Mouse (Mus musculus): Measurements from ENCODE around the gene Adgrl3. TPM values are rescaled to one million over a fixed set of nuclear protein-coding genes. Genes with fewer than 3 reads are reported as not detected.
A peak's percentile ranks its signal among the peaks of the same experiment; 100 is the strongest.

The Adgrl3 gene
- polyA plus RNA-seq, 1 experiment from 2014 or later, result 66.3 TPM

- Histone ChIP-seq H3K9me3 (no peaks in the 10 kb centered on the region), H3K4me1 (peaks cover 15% of the 10 kb centered on the region), H3K4me3 (no peak overlapping the region), H3K36me3 (0 out of 2 replicates have a peak, but pooled peaks cover 2% of the 10 kb centered on the region), H3K27ac (no peak overlapping the region), H3K4me2 (replicated peaks) (no peak overlapping the region), H3K9ac (no peak overlapping the region), H3K27me3 (no peaks in the 10 kb centered on the region)
- ATAC-seq (ENCODE audit: low FRiP score, low read depth), result no peak
- WGBS, result 86% methylated on average over 1 of the region's 1 CpGs
These were observed 58.1 kb downstream of the Adgrl3 start for GRCm38 (mm10) chr5:81077990-81078389.

- Histone ChIP-seq H3K9me3 (no peaks in the 10 kb centered on the region), H3K36me3 (no peaks in the 10 kb centered on the region), H3K4me3 (no peak overlapping the region), H3K27me3 (no peaks in the 10 kb centered on the region), H3K9ac (no peak overlapping the region), H3K4me1 (peaks cover 7% of the 10 kb centered on the region; the same call in 1 of the 2 replicates), H3K27ac (no peak overlapping the region), H3K4me2 (replicated peaks) (no peak overlapping the region)
- ATAC-seq (ENCODE audit: low FRiP score, low read depth), result no peak
- 64% methylated on average over 5 of the region's 5 CpGs for WGBS
These were observed 63.9 kb downstream of the Adgrl3 start for GRCm38 (mm10) chr5:81083698-81084360.

GRCm38 (mm10) chr5:81085152-81085551, 65.2 kb downstream of the Adgrl3 start:
- H3K9ac ChIP-seq, result no peak overlapping the region
- H3K4me3 ChIP-seq, result no peak overlapping the region
- peaks cover 7% of the 10 kb centered on the region; the same call in 1 of the 2 replicates for H3K4me1 ChIP-seq
- no peaks in the 10 kb centered on the region for H3K36me3 ChIP-seq
- H3K27ac ChIP-seq, result no peak overlapping the region
- H3K27me3 ChIP-seq, result no peaks in the 10 kb centered on the region
- H3K9me3 ChIP-seq, result no peaks in the 10 kb centered on the region
- no peak for ATAC-seq (ENCODE audit: low FRiP score, low read depth)
- WGBS, result 73% methylated on average over 4 of the region's 4 CpGs
- no peak overlapping the region for H3K4me2 ChIP-seq (replicated peaks)

GRCm38 (mm10) chr5:81088667-81089066, 68.7 kb downstream of the Adgrl3 start:
- Histone ChIP-seq H3K4me3 (no peak overlapping the region), H3K27me3 (no peaks in the 10 kb centered on the region), H3K36me3 (no peaks in the 10 kb centered on the region), H3K9me3 (no peaks in the 10 kb centered on the region), H3K4me1 (peaks cover 13% of the 10 kb centered on the region), H3K9ac (no peak overlapping the region), H3K4me2 (replicated peaks) (no peak overlapping the region), H3K27ac (no peak overlapping the region)
- no peak for ATAC-seq (ENCODE audit: low FRiP score, low read depth)
- WGBS, result 74% methylated on average over 2 of the region's 2 CpGs

- H3K27me3 ChIP-seq, result no peaks in the 10 kb centered on the region
- WGBS, result 13% methylated on average over 3 of the region's 3 CpGs
- peaks cover 28% of the 10 kb centered on the region for H3K4me1 ChIP-seq
- no peak overlapping the region for H3K9ac ChIP-seq
- no peak overlapping the region for H3K4me2 ChIP-seq (replicated peaks)
- H3K36me3 ChIP-seq, result peaks cover 2% of the 10 kb centered on the region; the same call in 1 of the 2 replicates
- no peaks in the 10 kb centered on the region for H3K9me3 ChIP-seq
- H3K27ac ChIP-seq, result peak overlapping the region; percentile 0; the same call in 1 of the 2 replicates
- no peak overlapping the region for H3K4me3 ChIP-seq
- peak; percentile 75; the same call in 1 of the 2 replicates for ATAC-seq (ENCODE audit: low FRiP score, low read depth)
These were observed 74.7 kb downstream of the Adgrl3 start for GRCm38 (mm10) chr5:81094618-81095017.

GRCm38 (mm10) chr5:81097131-81097530, 77.2 kb downstream of the Adgrl3 start:
- no peak overlapping the region for H3K27ac ChIP-seq
- peaks cover 38% of the 10 kb centered on the region for H3K4me1 ChIP-seq
- peaks cover 2% of the 10 kb centered on the region; the same call in 1 of the 2 replicates for H3K36me3 ChIP-seq
- ATAC-seq (ENCODE audit: low FRiP score, low read depth), result no peak
- WGBS, result 90% methylated on average over 4 of the region's 4 CpGs
- no peak overlapping the region for H3K4me2 ChIP-seq (replicated peaks)
- no peaks in the 10 kb centered on the region for H3K9me3 ChIP-seq
- no peak overlapping the region for H3K4me3 ChIP-seq
- H3K27me3 ChIP-seq, result no peaks in the 10 kb centered on the region
- H3K9ac ChIP-seq, result no peak overlapping the region

- Histone ChIP-seq H3K9me3 (no peaks in the 10 kb centered on the region), H3K36me3 (no peaks in the 10 kb centered on the region), H3K4me1 (no peaks in the 10 kb centered on the region), H3K9ac (no peak overlapping the region), H3K27ac (no peak overlapping the region), H3K27me3 (no peaks in the 10 kb centered on the region), H3K4me3 (no peak overlapping the region), H3K4me2 (replicated peaks) (no peak overlapping the region)
- ATAC-seq (ENCODE audit: low FRiP score, low read depth), result no peak
- WGBS, result 65% methylated on average over 1 of the region's 1 CpGs
These were observed 87.5 kb downstream of the Adgrl3 start for GRCm38 (mm10) chr5:81107431-81107830.

GRCm38 (mm10) chr5:81124483-81124882, 104.5 kb downstream of the Adgrl3 start:
- Histone ChIP-seq H3K4me3 (no peak overlapping the region), H3K9ac (no peak overlapping the region), H3K27ac (no peak overlapping the region), H3K4me2 (replicated peaks) (no peak overlapping the region), H3K36me3 (no peaks in the 10 kb centered on the region), H3K4me1 (no peaks in the 10 kb centered on the region), H3K9me3 (no peaks in the 10 kb centered on the region), H3K27me3 (no peaks in the 10 kb centered on the region)
- no peak for ATAC-seq (ENCODE audit: low FRiP score, low read depth)
- WGBS, result 47% methylated on average over 4 of the region's 4 CpGs

- H3K4me2 ChIP-seq (replicated peaks), result no peak overlapping the region
- no peak overlapping the region for H3K4me3 ChIP-seq
- ATAC-seq (ENCODE audit: low FRiP score, low read depth), result no peak
- H3K27ac ChIP-seq, result no peak overlapping the region
- no peak overlapping the region for H3K9ac ChIP-seq
- no peaks in the 10 kb centered on the region for H3K36me3 ChIP-seq
- no peaks in the 10 kb centered on the region for H3K9me3 ChIP-seq
- no peaks in the 10 kb centered on the region for H3K27me3 ChIP-seq
- 50% methylated on average over 3 of the region's 3 CpGs for WGBS
- H3K4me1 ChIP-seq, result peaks cover 3% of the 10 kb centered on the region; the same call in 1 of the 2 replicates
These were observed 107.7 kb downstream of the Adgrl3 start for GRCm38 (mm10) chr5:81127639-81128038.

- Histone ChIP-seq H3K4me1 (peaks cover 4% of the 10 kb centered on the region; the same call in 1 of the 2 replicates), H3K9me3 (no peaks in the 10 kb centered on the region), H3K36me3 (no peaks in the 10 kb centered on the region), H3K4me3 (no peak overlapping the region), H3K9ac (no peak overlapping the region), H3K4me2 (replicated peaks) (no peak overlapping the region), H3K27ac (no peak overlapping the region), H3K27me3 (no peaks in the 10 kb centered on the region)
- 65% methylated on average over 1 of the region's 1 CpGs for WGBS
- no peak for ATAC-seq (ENCODE audit: low FRiP score, low read depth)
These were observed 116.5 kb downstream of the Adgrl3 start for GRCm38 (mm10) chr5:81136394-81136793.

GRCm38 (mm10) chr5:81155791-81156190, 135.9 kb downstream of the Adgrl3 start:
- H3K4me3 ChIP-seq, result no peak overlapping the region
- no peaks in the 10 kb centered on the region for H3K9me3 ChIP-seq
- no peak overlapping the region; the same call in 1 of the 2 replicates for H3K27ac ChIP-seq
- H3K9ac ChIP-seq, result no peak overlapping the region
- H3K27me3 ChIP-seq, result no peaks in the 10 kb centered on the region
- no peaks in the 10 kb centered on the region for H3K36me3 ChIP-seq
- no peak overlapping the region for H3K4me2 ChIP-seq (replicated peaks)
- no peak for ATAC-seq (ENCODE audit: low FRiP score, low read depth)
- 68% methylated on average over 12 of the region's 12 CpGs for WGBS
- H3K4me1 ChIP-seq, result peaks cover 18% of the 10 kb centered on the region

GRCm38 (mm10) chr5:81156281-81156680, 136.3 kb downstream of the Adgrl3 start:
- H3K4me2 ChIP-seq (replicated peaks), result no peak overlapping the region
- peaks cover 18% of the 10 kb centered on the region for H3K4me1 ChIP-seq
- no peak for ATAC-seq (ENCODE audit: low FRiP score, low read depth)
- no peak overlapping the region for H3K4me3 ChIP-seq
- no peaks in the 10 kb centered on the region for H3K27me3 ChIP-seq
- no peaks in the 10 kb centered on the region for H3K36me3 ChIP-seq
- 38% methylated on average over 2 of the region's 2 CpGs for WGBS
- no peaks in the 10 kb centered on the region for H3K9me3 ChIP-seq
- H3K27ac ChIP-seq, result no peak overlapping the region; the same call in 1 of the 2 replicates
- no peak overlapping the region for H3K9ac ChIP-seq

GRCm38 (mm10) chr5:81156796-81157195, 136.9 kb downstream of the Adgrl3 start:
- 40% methylated on average over 5 of the region's 5 CpGs for WGBS
- peaks cover 18% of the 10 kb centered on the region for H3K4me1 ChIP-seq
- H3K27me3 ChIP-seq, result no peaks in the 10 kb centered on the region
- no peak overlapping the region for H3K4me2 ChIP-seq (replicated peaks)
- no peak overlapping the region for H3K4me3 ChIP-seq
- H3K36me3 ChIP-seq, result no peaks in the 10 kb centered on the region
- no peak overlapping the region for H3K9ac ChIP-seq
- no peak overlapping the region for H3K27ac ChIP-seq
- no peak for ATAC-seq (ENCODE audit: low FRiP score, low read depth)
- H3K9me3 ChIP-seq, result no peaks in the 10 kb centered on the region
